In genomic region chr15:88998636-88999035, GRCm38 (mm10) we compare ENCODE assay signal across 22 mouse cellular contexts. TPM values are rescaled to one million over a fixed set of nuclear protein-coding genes. Genes with fewer than 3 reads are reported as not detected.
DNase-seq lines count a peak whose midpoint lies in the region; ATAC-seq and TF ChIP-seq lines count a peak whose summit lies in the region.
"Had no signal": no experiment of that assay in that cellular context is flagged by ENCODE, and none has a peak within 500 bp of the region (broad histone marks: within the 10 kb centered on the region; RNA-seq: fewer than 3 reads in every experiment).

No protein-coding gene starts in this region.

- no peak overlapping the region for H3K4me2 ChIP-seq in forebrain, embryonic 11.5 days (ENCODE audit: low read depth, low read length, severe bottlenecking)
- no peak overlapping the region for H3K4me2 ChIP-seq in forebrain, postnatal 0 days (ENCODE audit: low read depth)
- H3K4me2 ChIP-seq: embryonic facial prominence, embryonic 13.5 days; embryonic facial prominence, embryonic 15.5 days; forebrain, embryonic 13.5 days; forebrain, embryonic 15.5 days had no signal

- H3K27ac ChIP-seq in forebrain, embryonic 11.5 days (ENCODE audit: low read depth, low read length), result no peak overlapping the region
- no peak overlapping the region for H3K27ac ChIP-seq in forebrain, postnatal 0 days (ENCODE audit: low read depth, low read length)
- H3K27ac ChIP-seq: embryonic facial prominence, embryonic 13.5 days; embryonic facial prominence, embryonic 15.5 days; forebrain, embryonic 13.5 days; forebrain, embryonic 15.5 days had no signal

- no peaks in the 10 kb centered on the region for H3K27me3 ChIP-seq in forebrain, embryonic 11.5 days (ENCODE audit: control insufficient read depth, insufficient read depth, low read length)
- H3K27me3 ChIP-seq in forebrain, postnatal 0 days (ENCODE audit: insufficient read depth, low read length), result no peaks in the 10 kb centered on the region
- H3K27me3 ChIP-seq: embryonic facial prominence, embryonic 13.5 days; embryonic facial prominence, embryonic 15.5 days; forebrain, embryonic 13.5 days; forebrain, embryonic 15.5 days had no signal

- TF ChIP-seq CTCF in forebrain, postnatal 0 days (IDR thresholded peaks at IDR 0.05; ENCODE audit: low read depth), result no peak

- WGBS in forebrain, embryonic 11.5 days, result 82% methylated on average over 8 of the region's 8 CpGs
- 75% methylated on average over 8 of the region's 8 CpGs for WGBS in forebrain, postnatal 0 days

- H3K4me1 ChIP-seq in forebrain, embryonic 11.5 days (replicated peaks; ENCODE audit: control insufficient read depth, insufficient read depth, low read length), result no peaks in the 10 kb centered on the region
- H3K4me1 ChIP-seq in forebrain, postnatal 0 days (ENCODE audit: insufficient read depth), result no peaks in the 10 kb centered on the region
- H3K4me1 ChIP-seq: embryonic facial prominence, embryonic 13.5 days; embryonic facial prominence, embryonic 15.5 days; forebrain, embryonic 13.5 days; forebrain, embryonic 15.5 days had no signal

- no peak for ATAC-seq in forebrain, embryonic 11.5 days (replicated peaks; ENCODE audit: low FRiP score)
- no peak for ATAC-seq in forebrain, postnatal 0 days
- ATAC-seq: forebrain, embryonic 13.5 days; forebrain, embryonic 15.5 days had no signal

- H3K9me3 ChIP-seq in forebrain, embryonic 11.5 days (ENCODE audit: control insufficient read depth, low read length), result no peaks in the 10 kb centered on the region
- no peaks in the 10 kb centered on the region for H3K9me3 ChIP-seq in forebrain, postnatal 0 days (ENCODE audit: low read length)
- H3K9me3 ChIP-seq: embryonic facial prominence, embryonic 13.5 days; embryonic facial prominence, embryonic 15.5 days; forebrain, embryonic 13.5 days; forebrain, embryonic 15.5 days had no signal

- no peak overlapping the region for H3K4me3 ChIP-seq in forebrain, embryonic 11.5 days (ENCODE audit: low read depth, low read length)
- no peak overlapping the region for H3K4me3 ChIP-seq in forebrain, postnatal 0 days (ENCODE audit: low read depth, low read length)
- H3K4me3 ChIP-seq: embryonic facial prominence, embryonic 13.5 days; embryonic facial prominence, embryonic 15.5 days; erythroblast, embryonic 14.5 days; forebrain, embryonic 13.5 days; forebrain, embryonic 15.5 days had no signal

- no peaks in the 10 kb centered on the region for H3K36me3 ChIP-seq in forebrain, embryonic 11.5 days (ENCODE audit: control insufficient read depth, insufficient read depth, low read length)
- H3K36me3 ChIP-seq in forebrain, postnatal 0 days (ENCODE audit: insufficient read depth), result no peaks in the 10 kb centered on the region
- H3K36me3 ChIP-seq: embryonic facial prominence, embryonic 13.5 days; embryonic facial prominence, embryonic 15.5 days; forebrain, embryonic 15.5 days had no signal

- no peak overlapping the region for H3K9ac ChIP-seq in forebrain, embryonic 11.5 days (ENCODE audit: low read length)
- no peak overlapping the region for H3K9ac ChIP-seq in forebrain, postnatal 0 days
- H3K9ac ChIP-seq: embryonic facial prominence, embryonic 13.5 days; embryonic facial prominence, embryonic 15.5 days; forebrain, embryonic 13.5 days; forebrain, embryonic 15.5 days had no signal

- DNase-seq in forebrain, embryonic 11.5 days (ENCODE audit: low spot score), result peak; percentile 14
- DNase-seq in forebrain, postnatal 0 days, result no peak
- peak; percentile 8 for DNase-seq in right cerebral cortex, adult 18-20 months
- no peak for DNase-seq in right cerebral cortex, adult 2 months (ENCODE audit: low spot score in 2 of 2)
- peak; percentile 23 for DNase-seq in brain, adult 2 months (ENCODE audit: low read depth, low spot score)
- peak; percentile 12 for DNase-seq in telencephalon, adult 2 months (ENCODE audit: low read depth, low spot score)
- no peak for DNase-seq in cerebellum, adult 11 months
- DNase-seq: adrenal gland, postnatal 25 days; cerebellum, adult 9-11 months; cerebellum, postnatal 36 days had no signal

RNA-seq across cellular contexts. Expression of gene Mov10l1, which starts 15.9 kb away (rescaled TPM):
- not detected in 2 replicates for polyA plus RNA-seq in forebrain, embryonic 11.5 days (2014; fragmentation: Nextera tagmentation; extraction: Ambion mirVana)
- total RNA-seq in forebrain, postnatal 0 days (2014; rRNA removed), result 0.05 TPM in 1 of 2 replicates, not detected in the other
- 0.16 TPM in 1 of 2 replicates, not detected in the other for polyA plus RNA-seq in forebrain, postnatal 0 days (2015; fragmentation: Nextera tagmentation; extraction: Ambion mirVana)
- total RNA-seq: adrenal gland, adult 2 months; adrenal gland, postnatal 10 days; adrenal gland, postnatal 25 days; common myeloid progenitor, adult 5-6 weeks; MEL had no signal
- polyA plus RNA-seq: adrenal gland, adult 2 months; C2C12; embryonic facial prominence, embryonic 13.5 days; erythroblast, embryonic 14.5 days; forebrain, embryonic 13.5 days; forebrain, embryonic 15.5 days; frontal cortex, adult 2 months had no signal

RNA-seq across cellular contexts. Expression of gene Mlc1, which starts 19.8 kb away (rescaled TPM):
- polyA plus RNA-seq in forebrain, embryonic 11.5 days (2014; fragmentation: Nextera tagmentation; extraction: Ambion mirVana), result 12.5 TPM in 2 replicates
- 70.6 and 86.6 TPM in 2 replicates for total RNA-seq in forebrain, postnatal 0 days (2014; rRNA removed)
- polyA plus RNA-seq in forebrain, postnatal 0 days (2015; fragmentation: Nextera tagmentation; extraction: Ambion mirVana), result 59.4 and 69.7 TPM in 2 replicates
- total RNA-seq: adrenal gland, adult 2 months; adrenal gland, postnatal 25 days; common myeloid progenitor, adult 5-6 weeks; MEL had no signal
- polyA plus RNA-seq: adrenal gland, adult 2 months; embryonic facial prominence, embryonic 15.5 days; erythroblast, embryonic 14.5 days had no signal

RNA-seq across cellular contexts. Expression of gene Ttll8, which starts 44.4 kb away (rescaled TPM):
- 0.08 TPM in 1 of 2 replicates, not detected in the other for polyA plus RNA-seq in forebrain, embryonic 11.5 days (2014; fragmentation: Nextera tagmentation; extraction: Ambion mirVana)
- total RNA-seq in forebrain, postnatal 0 days (2014; rRNA removed), result 0.15 and 0.52 TPM in 2 replicates
- 0.05 and 0.29 TPM in 2 replicates for polyA plus RNA-seq in forebrain, postnatal 0 days (2015; fragmentation: Nextera tagmentation; extraction: Ambion mirVana)
- total RNA-seq: adrenal gland, postnatal 10 days; adrenal gland, postnatal 25 days; common myeloid progenitor, adult 5-6 weeks; MEL had no signal
- polyA plus RNA-seq: adrenal gland, adult 2 months; C2C12; embryonic facial prominence, embryonic 11.5 days; embryonic facial prominence, embryonic 13.5 days; erythroblast, embryonic 14.5 days; forebrain, embryonic 13.5 days; forebrain, embryonic 15.5 days had no signal

Comparison
In these comparisons a context has a peak if more than half of its experiments do, and no peak if none do; other contexts are left out.
1. DNase-seq: peak in forebrain, embryonic 11.5 days (single experiment), right cerebral cortex, adult 18-20 months (single experiment), brain, adult 2 months (single experiment) and telencephalon, adult 2 months (single experiment); none in forebrain, postnatal 0 days (single experiment), right cerebral cortex, adult 2 months (0 of 2) and cerebellum, adult 11 months (single experiment).